Mouse (Mus musculus) midbrain, embryonic 10.5 days (tissue): ENCODE measurements around the gene Tsg101. TPM values are rescaled to one million over a fixed set of nuclear protein-coding genes. Genes with fewer than 3 reads are reported as not detected.

Experiments
- DNase-seq: peaks from one replicate; pipeline ENCODE4 v3.0.0-alpha.2; 2017; ENCODE audit warnings: low spot score
- H3K27ac ChIP-seq: fragments of 300-500 bp; sonication (generic); replicated peaks from 2 replicates; pipeline ENCODE4 v1.5.1; 2016; ENCODE audit warnings: mild to moderate bottlenecking
- H3K27me3 ChIP-seq: fragments of 300-500 bp; sonication (generic); 2 replicates; pipeline ENCODE4 v1.6.1; 2016; ENCODE audit warnings: low read depth, mild to moderate bottlenecking; ENCODE audit not compliant: poor library complexity, severe bottlenecking
- H3K36me3 ChIP-seq: fragments of 300-500 bp; sonication (generic); 2 replicates; pipeline ENCODE4 v1.6.1; 2016; ENCODE audit warnings: mild to moderate bottlenecking, moderate library complexity
- H3K4me1 ChIP-seq: fragments of 300-500 bp; sonication (generic); 2 replicates; pipeline ENCODE4 v1.6.1; 2016
- H3K4me3 ChIP-seq: fragments of 300-500 bp; sonication (generic); 2 replicates; pipeline ENCODE4 v1.5.1; 2016; ENCODE audit warnings: mild to moderate bottlenecking, moderate library complexity
- H3K9me3 ChIP-seq: fragments of 300-500 bp; sonication (generic); replicated peaks from 2 replicates; pipeline ENCODE4 v1.6.1; 2016; ENCODE audit warnings: mild to moderate bottlenecking
- WGBS: fragments of 180-500 bp; shearing (Covaris S2); methylation state at CpG from one replicate; pipeline ENCODE4 v1.1.7; 2016; 5-methylcytosine and 5-hydroxymethylcytosine counted together
- polyA plus RNA-seq: library from polyadenylated mRNA; unstranded; fragments of >200 nt; fragmentation: Nextera tagmentation; extraction: Ambion mirVana; gene quantifications from 2 replicates; pipeline ENCODE4 v1.2.1, GENCODE M21; 2016

The Tsg101 gene
- polyA plus RNA-seq, 1 experiment from 2014 or later, result 265 TPM

DNA sequence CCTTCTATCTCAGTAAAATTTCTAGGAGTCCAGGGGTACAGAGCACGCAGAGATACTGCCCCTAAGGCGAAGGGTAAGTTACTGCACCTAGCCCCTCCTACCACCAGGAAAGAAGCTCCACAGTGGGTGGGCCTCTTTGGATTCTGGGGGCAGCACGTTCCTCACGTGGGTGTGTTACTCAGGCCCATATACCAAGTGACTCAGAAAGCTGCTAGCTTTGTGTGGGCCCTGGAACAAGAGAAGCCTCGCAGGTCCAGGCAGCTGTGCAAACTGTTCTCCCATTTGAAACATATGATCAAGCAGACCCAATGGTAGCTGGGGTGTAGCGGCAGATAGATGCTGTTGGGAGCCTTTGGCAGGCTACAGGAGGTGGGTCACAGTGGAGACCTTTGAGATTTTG lies 60.7 kb downstream of the Tsg101 start:
- H3K4me3 ChIP-seq, result no peak overlapping the region
- H3K4me1 ChIP-seq, result no peaks in the 10 kb centered on the region
- H3K9me3 ChIP-seq, result no peaks in the 10 kb centered on the region
- H3K27ac ChIP-seq, result no peak overlapping the region
- no peak for DNase-seq
- 66% methylated on average over 6 of the region's 6 CpGs for WGBS
- no peaks in the 10 kb centered on the region for H3K27me3 ChIP-seq
- H3K36me3 ChIP-seq, result peaks cover 28% of the 10 kb centered on the region

DNA sequence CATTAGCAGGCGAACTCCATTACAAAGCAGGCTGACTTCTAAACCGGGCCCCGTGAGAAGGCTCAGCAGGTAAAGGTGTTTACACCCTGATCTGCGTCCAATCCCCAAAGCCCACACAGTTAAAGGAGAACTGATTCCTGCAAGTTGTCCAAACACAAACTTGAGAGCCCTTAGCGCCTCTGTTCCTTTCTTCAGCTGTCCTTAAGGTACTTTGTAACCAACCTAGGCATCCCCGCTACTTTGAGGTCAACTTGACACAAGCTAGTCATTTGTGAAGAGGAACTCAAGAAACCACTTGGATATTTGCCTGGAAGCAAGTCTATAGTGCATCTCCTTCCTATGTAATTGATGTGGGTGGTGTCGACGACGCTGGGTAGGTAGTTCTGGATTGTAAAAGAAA lies 62.3 kb downstream of the Tsg101 start:
- H3K9me3 ChIP-seq, result no peaks in the 10 kb centered on the region
- no peak overlapping the region for H3K27ac ChIP-seq
- no peak for DNase-seq
- no peak overlapping the region for H3K4me3 ChIP-seq
- no peaks in the 10 kb centered on the region for H3K27me3 ChIP-seq
- H3K4me1 ChIP-seq, result no peaks in the 10 kb centered on the region
- peaks cover 44% of the 10 kb centered on the region for H3K36me3 ChIP-seq
- 77% methylated on average over 9 of the region's 9 CpGs for WGBS

DNA sequence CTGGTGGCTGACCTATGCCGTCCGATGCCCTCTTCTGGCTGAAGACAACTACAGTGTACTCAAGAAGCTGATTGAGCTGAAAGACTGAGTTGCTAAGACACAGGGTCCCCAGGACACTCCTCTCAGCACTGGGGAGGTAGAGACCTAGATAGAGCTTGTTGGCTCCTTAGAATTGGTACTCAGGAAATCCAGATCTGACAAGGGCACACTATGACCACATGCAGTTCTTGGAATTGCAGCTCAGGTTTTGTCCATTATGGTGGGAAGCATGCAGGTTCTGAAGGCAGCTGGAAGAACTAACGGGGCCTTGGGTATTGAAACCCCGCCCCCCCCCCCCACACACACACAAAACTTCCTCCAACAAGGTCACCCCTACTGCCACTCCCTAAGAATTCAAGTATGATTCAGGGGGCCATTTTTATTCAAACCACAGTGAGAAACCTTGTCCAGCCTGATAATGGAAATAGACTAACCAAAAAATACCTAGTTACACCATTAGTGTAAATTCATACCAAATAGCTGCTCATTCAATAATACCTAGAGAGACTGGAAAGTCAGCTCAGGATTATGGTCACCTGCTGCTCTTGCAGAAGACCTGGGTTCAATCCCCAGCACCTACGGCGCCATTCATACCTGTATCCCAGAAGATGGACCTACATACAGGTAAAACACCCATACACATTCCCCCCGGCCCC lies 63.8 kb downstream of the Tsg101 start:
- H3K27ac ChIP-seq, result no peak overlapping the region
- H3K4me3 ChIP-seq, result no peak overlapping the region
- H3K36me3 ChIP-seq, result peaks cover 58% of the 10 kb centered on the region
- H3K27me3 ChIP-seq, result no peaks in the 10 kb centered on the region
- DNase-seq, result no peak
- H3K4me1 ChIP-seq, result peaks cover 3% of the 10 kb centered on the region
- H3K9me3 ChIP-seq, result no peaks in the 10 kb centered on the region
- WGBS, result 66% methylated on average over 7 of the region's 7 CpGs

DNA sequence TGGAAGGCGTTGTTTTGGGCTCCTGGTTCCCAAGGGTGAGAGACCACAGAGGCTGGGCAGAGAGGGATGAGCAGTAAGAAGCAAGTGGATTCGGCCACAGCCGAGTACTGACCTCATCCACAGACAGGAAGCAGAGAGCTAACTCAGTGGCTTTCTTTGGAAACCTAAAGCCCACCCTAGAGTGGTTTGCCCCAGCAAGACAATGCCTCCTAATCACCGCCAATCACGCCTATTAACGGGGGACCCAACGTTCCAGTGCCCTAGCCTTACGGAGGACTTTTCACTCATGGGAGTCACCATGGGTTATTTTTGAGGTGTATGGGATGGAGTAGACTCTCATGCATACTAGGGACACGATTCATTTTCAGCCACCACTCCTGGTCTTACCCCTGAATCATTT lies 66.4 kb downstream of the Tsg101 start:
- WGBS, result 89% methylated on average over 9 of the region's 9 CpGs
- Histone ChIP-seq H3K9me3 (no peaks in the 10 kb centered on the region), H3K4me3 (no peak overlapping the region), H3K27ac (no peak overlapping the region), H3K4me1 (peaks cover 12% of the 10 kb centered on the region), H3K27me3 (no peaks in the 10 kb centered on the region), H3K36me3 (peaks cover 84% of the 10 kb centered on the region)
- no peak for DNase-seq

DNA sequence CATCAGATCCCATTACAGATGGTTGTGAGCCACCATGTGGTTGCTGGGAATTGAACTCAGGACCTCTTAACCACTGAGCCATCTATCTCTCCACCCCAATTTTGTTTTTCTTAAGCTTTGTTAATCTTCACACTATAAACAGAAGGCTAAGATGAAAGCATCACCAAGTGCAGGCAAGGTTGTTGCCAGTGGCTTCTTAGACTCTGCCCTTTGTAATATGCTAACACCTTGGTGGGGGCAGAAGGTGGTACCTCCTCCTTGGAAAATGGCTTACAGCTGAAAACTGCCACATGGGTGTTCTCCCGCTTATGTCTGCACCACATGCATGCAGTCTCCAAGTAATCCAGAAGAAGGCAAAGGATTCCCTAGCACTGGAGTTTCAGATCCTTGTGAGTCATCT lies 67.1 kb downstream of the Tsg101 start:
- Histone ChIP-seq H3K27ac (no peak overlapping the region), H3K9me3 (no peaks in the 10 kb centered on the region)

DNA sequence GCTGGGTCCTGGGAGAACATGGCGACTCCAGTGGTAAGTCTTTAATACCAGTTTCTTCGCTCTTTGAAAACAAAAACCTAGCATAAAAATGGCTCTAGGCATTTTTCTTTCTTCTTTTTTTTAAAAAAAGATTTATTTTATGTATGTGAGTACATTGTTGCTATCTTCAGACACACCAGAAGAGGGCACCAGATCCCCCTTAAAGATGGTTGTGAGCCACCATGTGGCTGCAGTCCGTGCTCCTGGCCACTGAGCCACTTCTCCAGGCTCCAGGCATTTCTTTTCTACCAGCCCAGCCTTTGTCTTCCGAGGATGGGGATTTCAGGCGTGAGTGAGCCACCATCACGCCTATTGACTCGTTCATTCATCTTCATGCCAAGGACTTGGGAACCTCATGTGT lies 68.7 kb downstream of the Tsg101 start:
- peak; percentile 19 for DNase-seq
- Histone ChIP-seq H3K36me3 (peaks cover 90% of the 10 kb centered on the region), H3K4me1 (peaks cover 28% of the 10 kb centered on the region), H3K4me3 (no peak overlapping the region), H3K27ac (no peak overlapping the region), H3K9me3 (no peaks in the 10 kb centered on the region), H3K27me3 (no peaks in the 10 kb centered on the region)
- 72% methylated on average over 7 of the region's 7 CpGs for WGBS

More for the DNA sequence above, 67.1 kb downstream of the Tsg101 start:
- Histone ChIP-seq H3K4me3 (no peak overlapping the region), H3K27me3 (no peaks in the 10 kb centered on the region), H3K36me3 (peaks cover 91% of the 10 kb centered on the region), H3K4me1 (peaks cover 17% of the 10 kb centered on the region)
- 83% methylated on average over 1 of the region's 1 CpGs for WGBS
- DNase-seq, result no peak

DNA sequence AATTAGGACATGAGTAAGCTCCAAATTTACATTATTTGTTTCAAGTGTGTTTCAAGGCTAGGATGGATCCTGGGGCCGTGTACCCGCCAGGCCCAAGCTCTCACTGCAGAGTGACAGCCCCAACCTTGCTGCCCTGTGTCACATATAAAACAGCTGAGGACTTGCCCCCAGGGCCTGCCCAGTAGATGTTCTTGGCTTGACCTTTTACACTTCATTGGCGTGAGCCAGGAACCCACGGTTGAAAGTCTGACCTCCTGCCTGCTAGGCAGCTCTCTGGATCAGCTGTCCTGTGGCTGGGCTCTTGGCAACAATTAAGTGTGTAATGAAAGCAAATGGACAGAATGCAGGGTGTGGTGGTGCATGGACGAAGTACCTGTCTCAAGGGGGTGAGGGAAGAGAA lies 70.5 kb downstream of the Tsg101 start:
- Histone ChIP-seq H3K4me3 (no peak overlapping the region), H3K4me1 (peaks cover 44% of the 10 kb centered on the region), H3K9me3 (no peaks in the 10 kb centered on the region), H3K27ac (no peak overlapping the region), H3K27me3 (no peaks in the 10 kb centered on the region), H3K36me3 (peaks cover 73% of the 10 kb centered on the region)
- DNase-seq, result no peak
- 87% methylated on average over 5 of the region's 5 CpGs for WGBS

DNA sequence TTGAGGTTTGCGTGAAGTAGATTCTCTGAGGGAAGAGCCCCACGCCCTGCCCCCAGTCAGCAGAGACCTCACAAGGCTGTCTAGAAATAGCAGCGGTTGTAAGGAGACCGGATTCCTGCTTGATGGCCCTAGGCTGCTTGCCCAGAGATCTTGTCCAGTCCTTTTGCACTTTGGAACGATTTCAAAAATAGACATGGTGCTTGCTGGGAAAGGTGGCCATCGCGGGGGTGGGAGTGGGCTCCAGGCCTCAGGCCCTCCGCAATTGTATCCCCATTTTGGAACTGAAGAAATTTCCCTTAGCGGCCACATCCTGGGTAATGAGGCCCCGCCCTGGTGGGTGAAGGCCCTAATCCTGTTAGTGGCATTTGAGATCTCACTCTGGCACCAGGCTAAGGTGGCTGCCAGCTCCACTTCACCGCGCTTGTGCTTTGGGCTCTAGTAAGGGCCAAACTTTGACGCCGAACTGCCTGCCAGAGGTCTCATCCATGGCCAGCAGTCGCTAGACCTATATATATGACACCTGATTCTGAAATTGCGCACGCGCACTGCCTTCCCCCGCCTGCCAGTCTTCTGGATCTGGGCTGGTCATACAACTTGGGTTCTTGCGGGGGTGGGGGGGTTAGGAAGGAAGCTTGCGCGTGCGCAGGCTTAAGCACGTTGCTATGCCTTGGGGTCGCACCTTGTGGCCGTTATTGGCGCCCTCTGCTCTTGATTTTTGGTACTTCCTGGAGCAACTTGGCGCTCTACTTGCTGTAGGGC lies 73.1 kb downstream of the Tsg101 start:
- peak overlapping the region; percentile 99 for H3K27ac ChIP-seq
- H3K27me3 ChIP-seq, result peaks cover 16% of the 10 kb centered on the region
- H3K36me3 ChIP-seq, result peaks cover 47% of the 10 kb centered on the region
- DNase-seq, result peak; percentile 77
- under 1% methylated on average over 28 of the region's 28 CpGs for WGBS
- peak overlapping the region; percentile 93 for H3K4me3 ChIP-seq
- no peaks in the 10 kb centered on the region for H3K9me3 ChIP-seq
- H3K4me1 ChIP-seq, result peaks cover 46% of the 10 kb centered on the region

DNA sequence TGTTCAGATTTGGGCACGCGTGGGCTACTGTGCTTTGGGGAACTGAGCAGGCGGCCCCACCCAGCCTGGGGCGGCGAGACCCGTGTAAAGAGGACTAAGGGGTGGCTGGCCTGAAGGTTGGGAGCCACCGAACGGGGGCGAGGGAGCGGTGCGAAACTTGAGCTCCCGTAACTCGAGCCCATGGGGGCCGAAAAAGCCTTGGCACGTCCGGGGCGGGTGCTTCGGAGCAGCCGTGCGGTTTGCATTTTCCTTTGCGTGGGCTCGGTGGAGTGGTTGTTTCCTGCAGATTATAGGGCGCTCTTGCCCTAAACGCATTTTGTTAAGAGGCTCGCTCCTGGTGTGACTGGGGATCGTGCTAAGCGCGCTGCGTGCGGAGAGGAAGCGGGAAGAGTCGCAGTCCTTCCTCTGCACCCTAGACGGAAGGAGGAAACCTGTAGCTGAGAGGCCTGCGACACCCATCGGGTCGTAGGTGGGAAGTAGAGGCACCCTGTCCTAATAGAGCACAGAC lies 73.7 kb downstream of the Tsg101 start:
- peak overlapping the region; percentile 99 for H3K27ac ChIP-seq
- DNase-seq, result peak; percentile 48
- H3K9me3 ChIP-seq, result no peaks in the 10 kb centered on the region
- peaks cover 48% of the 10 kb centered on the region for H3K4me1 ChIP-seq
- peaks cover 40% of the 10 kb centered on the region for H3K36me3 ChIP-seq
- peaks cover 21% of the 10 kb centered on the region for H3K27me3 ChIP-seq
- under 1% methylated on average over 36 of the region's 36 CpGs for WGBS
- H3K4me3 ChIP-seq, result peak overlapping the region; percentile 93

DNA sequence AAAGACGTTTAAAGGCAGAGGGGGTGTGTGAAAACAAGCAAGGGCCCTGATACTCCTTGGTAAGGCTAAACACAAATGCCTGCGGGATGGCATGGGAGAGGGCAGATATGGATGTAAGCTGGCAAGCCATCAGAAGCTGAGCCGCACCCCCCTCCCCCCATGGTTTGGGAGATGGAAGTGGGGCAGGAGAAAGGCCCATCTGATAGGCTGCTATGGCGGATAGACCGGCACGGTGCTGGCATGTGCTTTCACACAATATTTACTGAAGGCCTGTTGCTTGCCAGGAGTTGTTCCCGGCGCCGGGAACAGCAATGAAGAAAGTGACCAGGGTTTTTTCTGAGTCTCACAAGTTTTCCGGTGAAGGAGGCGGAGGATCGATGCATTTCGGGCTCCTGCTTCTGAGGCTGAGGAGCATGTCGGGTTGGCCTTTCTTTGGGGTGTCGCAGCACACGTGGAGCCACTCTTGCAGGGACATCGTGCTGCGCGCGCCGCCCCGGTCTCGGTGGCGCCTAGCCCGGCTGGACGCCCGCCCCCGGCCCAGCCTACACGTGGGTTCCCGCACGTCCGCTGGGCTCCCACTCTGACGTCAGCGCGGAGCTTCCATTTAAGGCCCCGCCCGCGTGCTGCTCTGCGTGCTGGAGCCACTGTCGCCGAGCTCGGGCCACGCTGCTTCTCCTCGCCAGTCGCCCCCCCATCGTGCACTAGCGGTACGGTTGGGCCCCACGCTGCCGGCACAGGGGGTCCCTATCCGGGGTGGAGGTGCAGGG lies 74.4 kb downstream of the Tsg101 start:
- Histone ChIP-seq H3K4me3 (peak overlapping the region; percentile 93), H3K9me3 (no peaks in the 10 kb centered on the region), H3K27ac (peak overlapping the region; percentile 99), H3K27me3 (peaks cover 26% of the 10 kb centered on the region), H3K36me3 (peaks cover 34% of the 10 kb centered on the region), H3K4me1 (peaks cover 52% of the 10 kb centered on the region)
- WGBS, result under 1% methylated on average over 51 of the region's 51 CpGs
- DNase-seq, result peak; percentile 93

DNA sequence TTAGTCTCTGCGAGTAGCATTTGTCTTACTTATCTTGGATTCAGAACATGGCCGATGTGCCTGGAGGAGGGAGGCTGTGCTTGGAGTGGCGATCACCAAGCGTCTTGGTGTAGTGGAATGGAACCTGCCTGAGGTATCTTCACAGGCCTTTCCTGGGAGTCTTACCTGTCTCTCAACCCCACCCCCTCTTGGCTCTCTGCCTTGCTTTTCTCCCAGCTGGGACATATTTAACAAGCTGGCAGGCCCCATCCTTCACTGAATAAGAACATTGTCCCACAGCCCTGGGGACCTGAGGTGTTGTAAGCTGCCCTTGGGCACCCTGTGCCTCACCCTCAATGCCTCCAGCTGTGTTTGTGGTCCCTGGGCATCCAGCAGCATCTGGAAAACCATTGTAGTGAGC lies 76.2 kb downstream of the Tsg101 start:
- Histone ChIP-seq H3K36me3 (peaks cover 16% of the 10 kb centered on the region), H3K27me3 (peaks cover 37% of the 10 kb centered on the region), H3K9me3 (no peaks in the 10 kb centered on the region), H3K4me3 (no peak overlapping the region), H3K4me1 (peaks cover 63% of the 10 kb centered on the region), H3K27ac (no peak overlapping the region)
- no peak for DNase-seq
- WGBS, result 92% methylated on average over 4 of the region's 4 CpGs

DNA sequence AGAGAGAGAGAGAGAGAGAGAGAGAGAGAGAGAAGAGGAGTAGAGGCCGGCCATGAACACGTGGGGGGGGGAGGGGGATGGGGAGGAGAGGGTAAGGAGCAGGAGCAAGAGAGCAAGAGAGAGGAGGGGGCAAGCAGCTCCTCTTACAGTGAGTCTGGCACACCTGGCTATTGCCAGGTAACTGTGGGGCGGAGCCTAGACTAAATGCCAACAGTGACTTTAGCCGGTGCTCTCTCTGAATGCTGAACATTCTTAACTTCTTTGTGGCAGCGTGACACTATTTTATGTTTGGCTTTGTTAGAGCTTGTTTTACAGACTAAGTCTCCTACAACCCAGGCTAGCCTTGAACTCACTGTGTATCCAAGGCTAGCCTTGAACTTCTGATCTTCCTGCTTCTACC lies 77.5 kb downstream of the Tsg101 start:
- 34% methylated on average over 5 of the region's 5 CpGs for WGBS

More for the DNA sequence above, 77.5 kb downstream of the Tsg101 start:
- Histone ChIP-seq H3K36me3 (peaks cover 3% of the 10 kb centered on the region; the same call in 1 of the 2 replicates), H3K9me3 (no peaks in the 10 kb centered on the region), H3K27ac (no peak overlapping the region), H3K4me3 (no peak overlapping the region), H3K27me3 (peaks cover 37% of the 10 kb centered on the region), H3K4me1 (peaks cover 63% of the 10 kb centered on the region)
- no peak for DNase-seq
